Mouse (Mus musculus) thymus, adult 2 months (tissue): ENCODE data around the gene Grb14. TPM values are rescaled to one million over a fixed set of nuclear protein-coding genes. Genes with fewer than 3 reads are reported as not detected.

ENCODE experiments used
- DNase-seq: peaks from one replicate; pipeline ENCODE4 v3.0.0; 2021
- H3K27ac ChIP-seq: fragments of 200-500 bp; 2 replicates; pipeline ENCODE4 v1.5.1; 2012; ENCODE audit warnings: low read length, control low read depth; ENCODE audit not compliant: control insufficient read depth, insufficient read depth
- H3K27me3 ChIP-seq: fragments of 200-500 bp; 2 replicates; pipeline ENCODE4 v1.6.1; 2012; ENCODE audit warnings: mild to moderate bottlenecking, low read length, moderate library complexity, mixed read lengths; ENCODE audit not compliant: control insufficient read depth, insufficient read depth
- H3K36me3 ChIP-seq: fragments of 200-500 bp; 2 replicates; pipeline ENCODE4 v1.6.1; 2012; ENCODE audit warnings: mild to moderate bottlenecking, low read length, moderate library complexity; ENCODE audit not compliant: control insufficient read depth, insufficient read depth
- H3K4me1 ChIP-seq: fragments of 200-500 bp; replicated peaks from 2 replicates; pipeline ENCODE4 v1.6.1; 2012; ENCODE audit warnings: low read length; ENCODE audit not compliant: control insufficient read depth, insufficient read depth
- H3K4me3 ChIP-seq: fragments of 200-500 bp; 2 replicates; pipeline ENCODE4 v1.5.1; 2012; ENCODE audit warnings: mild to moderate bottlenecking, low read length, control low read depth, moderate library complexity; ENCODE audit not compliant: control insufficient read depth, insufficient read depth
- CTCF ChIP-seq: fragments of 200-500 bp; IDR thresholded peaks from 2 replicates; pipeline ENCODE4 v1.5.1; 2012; ENCODE audit warnings: mild to moderate bottlenecking, control low read depth, low read length, moderate library complexity, borderline replicate concordance; ENCODE audit not compliant: control insufficient read depth, poor library complexity, insufficient read depth; ENCODE audit errors: extremely low read depth
- POLR2A ChIP-seq: fragments of 200-500 bp; IDR thresholded peaks from 2 replicates; pipeline ENCODE4 v1.6.1; 2012; ENCODE audit warnings: mild to moderate bottlenecking, low read length, control low read depth, moderate library complexity; ENCODE audit not compliant: control insufficient read depth, poor library complexity, insufficient read depth; ENCODE audit errors: extremely low read depth
- WGBS: fragments of 180-500 bp; shearing (Covaris S2); methylation state at CpG from one replicate; pipeline ENCODE4 v1.1.7; 2018; 5-methylcytosine and 5-hydroxymethylcytosine counted together
- polyA plus RNA-seq: library from polyadenylated mRNA; depleted of rRNA; stranded (reverse); fragments of >200 nt; gene quantifications from 2 replicates; pipeline ENCODE4 v1.2.3, GENCODE M21; 2012

The Grb14 gene
- polyA plus RNA-seq, 1 experiment, result 3.5 TPM

- no peak overlapping the region for H3K4me3 ChIP-seq
- WGBS, result 51% methylated on average over 3 of the region's 3 CpGs
- H3K27me3 ChIP-seq, result no peaks in the 10 kb centered on the region
- H3K4me1 ChIP-seq, result no peaks in the 10 kb centered on the region
- H3K36me3 ChIP-seq, result no peaks in the 10 kb centered on the region
- TF ChIP-seq POLR2A, result no peak
- no peak for TF ChIP-seq CTCF
- H3K27ac ChIP-seq, result no peak overlapping the region
- DNase-seq, result no peak
These were observed 14.7 kb downstream of the Grb14 start for GRCm38 (mm10) chr2:65010105-65010504.

GRCm38 (mm10) chr2:65007396-65007795 is 17.4 kb downstream of the Grb14 start:
- H3K4me1 ChIP-seq, result no peaks in the 10 kb centered on the region
- H3K27me3 ChIP-seq, result no peaks in the 10 kb centered on the region
- H3K4me3 ChIP-seq, result no peak overlapping the region
- no peaks in the 10 kb centered on the region for H3K36me3 ChIP-seq
- TF ChIP-seq POLR2A (no peak), CTCF (no peak)
- WGBS, result 76% methylated on average over 2 of the region's 2 CpGs
- no peak for DNase-seq
- H3K27ac ChIP-seq, result no peak overlapping the region

GRCm38 (mm10) chr2:65005044-65005443 is 19.7 kb downstream of the Grb14 start:
- Histone ChIP-seq H3K4me3 (no peak overlapping the region), H3K27ac (no peak overlapping the region)
- TF ChIP-seq POLR2A, result no peak
- no peak for TF ChIP-seq CTCF

GRCm38 (mm10) chr2:65003433-65003832 is 21.4 kb downstream of the Grb14 start:
- H3K27me3 ChIP-seq, result no peaks in the 10 kb centered on the region
- WGBS, result 46% methylated on average over 2 of the region's 2 CpGs
- H3K36me3 ChIP-seq, result no peaks in the 10 kb centered on the region
- H3K4me3 ChIP-seq, result no peak overlapping the region
- no peak overlapping the region for H3K27ac ChIP-seq
- TF ChIP-seq POLR2A (no peak), CTCF (no peak)
- DNase-seq, result no peak
- no peaks in the 10 kb centered on the region for H3K4me1 ChIP-seq

More at GRCm38 (mm10) chr2:65005044-65005443, 19.7 kb downstream of the Grb14 start:
- DNase-seq, result no peak
- H3K4me1 ChIP-seq, result no peaks in the 10 kb centered on the region
- H3K36me3 ChIP-seq, result no peaks in the 10 kb centered on the region
- H3K27me3 ChIP-seq, result no peaks in the 10 kb centered on the region

GRCm38 (mm10) chr2:65002631-65003030 is 22.2 kb downstream of the Grb14 start:
- DNase-seq, result no peak
- no peak for TF ChIP-seq POLR2A
- TF ChIP-seq CTCF, result no peak
- WGBS, result 96% methylated on average over 3 of the region's 3 CpGs

GRCm38 (mm10) chr2:64995048-64995447 is 29.7 kb downstream of the Grb14 start:
- TF ChIP-seq CTCF, result no peak
- TF ChIP-seq POLR2A, result no peak
- no peaks in the 10 kb centered on the region for H3K4me1 ChIP-seq
- no peaks in the 10 kb centered on the region for H3K36me3 ChIP-seq
- H3K27me3 ChIP-seq, result no peaks in the 10 kb centered on the region
- H3K27ac ChIP-seq, result no peak overlapping the region
- DNase-seq, result no peak
- 96% methylated on average over 2 of the region's 2 CpGs for WGBS
- H3K4me3 ChIP-seq, result no peak overlapping the region

More at GRCm38 (mm10) chr2:65002631-65003030, 22.2 kb downstream of the Grb14 start:
- Histone ChIP-seq H3K4me1 (no peaks in the 10 kb centered on the region), H3K27ac (no peak overlapping the region), H3K27me3 (no peaks in the 10 kb centered on the region), H3K36me3 (no peaks in the 10 kb centered on the region), H3K4me3 (no peak overlapping the region)
